Mouse (Mus musculus) kidney, adult 2 months (tissue): ENCODE results near the gene Hoxd3.

Experiments used
- CTCF ChIP-seq: fragments of 200-500 bp; conservative IDR thresholded peaks from 2 replicates; pipeline ENCODE4 v1.5.1; 2011; ENCODE audit warnings: low read depth, mild to moderate bottlenecking, control low read depth, low read length, moderate library complexity, mixed read lengths; ENCODE audit not compliant: insufficient read depth, insufficient read length
- POLR2A ChIP-seq: fragments of 200-500 bp; IDR thresholded peaks from one replicate; pipeline ENCODE4 v1.6.1; 2011; ENCODE audit warnings: low read depth, low read length, control low read depth

DNA sequence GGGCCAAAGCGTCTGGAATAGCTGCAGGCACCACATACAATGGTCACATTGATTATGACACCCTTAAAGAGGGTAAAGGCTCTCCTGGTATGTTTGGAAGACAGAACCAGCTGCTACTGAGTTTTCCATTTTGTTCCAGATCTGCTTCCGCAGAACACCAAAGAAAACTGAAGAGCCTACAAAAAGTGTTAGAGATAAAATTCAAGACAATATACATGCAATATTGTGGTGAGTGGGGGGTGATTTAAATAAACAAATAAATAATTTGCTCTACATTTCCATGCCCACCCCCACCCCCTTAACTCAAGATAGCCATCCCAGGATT is 27.7 kb downstream of the Hoxd3 start:
- TF ChIP-seq CTCF, result no peak
- no peak for TF ChIP-seq POLR2A
